Mouse (Mus musculus) embryo, embryonic 9.5 days (tissue): ENCODE measurements at regions not wholly inside any gene's neighbourhood (a gene's known extent, or its start where the extent isn't known, plus 50 kb on each side); places are given as distances from the start of the nearest gene placed in this dataset.
A peak's percentile ranks its signal among the peaks of the same experiment; 100 is the strongest.

ENCODE experiments used
- DNase-seq: peaks from one replicate; pipeline ENCODE4 v3.0.0-alpha.2; 2017; ENCODE audit errors: extremely low spot score

DNA sequence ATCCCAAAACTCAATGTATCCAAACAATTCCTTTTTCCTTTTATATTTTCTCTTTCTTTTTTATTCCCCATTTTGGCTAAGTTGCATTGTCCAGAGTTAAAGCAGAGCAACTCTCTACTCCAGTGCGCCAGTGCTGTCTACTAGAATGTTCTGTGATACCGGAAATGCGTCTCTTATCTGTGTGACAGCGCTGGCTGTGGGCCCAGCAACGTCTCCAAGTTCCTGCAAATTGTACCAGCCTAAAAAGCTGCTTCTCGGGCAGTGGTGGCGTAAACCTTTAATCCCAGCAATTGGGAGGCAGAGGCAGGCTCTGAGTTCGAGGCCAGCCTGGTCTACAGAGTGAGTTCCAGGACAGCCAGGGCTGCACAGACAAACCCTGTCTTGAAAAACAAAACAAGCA, 59.4 kb downstream of the Cox18 start:
- DNase-seq = no peak

DNA sequence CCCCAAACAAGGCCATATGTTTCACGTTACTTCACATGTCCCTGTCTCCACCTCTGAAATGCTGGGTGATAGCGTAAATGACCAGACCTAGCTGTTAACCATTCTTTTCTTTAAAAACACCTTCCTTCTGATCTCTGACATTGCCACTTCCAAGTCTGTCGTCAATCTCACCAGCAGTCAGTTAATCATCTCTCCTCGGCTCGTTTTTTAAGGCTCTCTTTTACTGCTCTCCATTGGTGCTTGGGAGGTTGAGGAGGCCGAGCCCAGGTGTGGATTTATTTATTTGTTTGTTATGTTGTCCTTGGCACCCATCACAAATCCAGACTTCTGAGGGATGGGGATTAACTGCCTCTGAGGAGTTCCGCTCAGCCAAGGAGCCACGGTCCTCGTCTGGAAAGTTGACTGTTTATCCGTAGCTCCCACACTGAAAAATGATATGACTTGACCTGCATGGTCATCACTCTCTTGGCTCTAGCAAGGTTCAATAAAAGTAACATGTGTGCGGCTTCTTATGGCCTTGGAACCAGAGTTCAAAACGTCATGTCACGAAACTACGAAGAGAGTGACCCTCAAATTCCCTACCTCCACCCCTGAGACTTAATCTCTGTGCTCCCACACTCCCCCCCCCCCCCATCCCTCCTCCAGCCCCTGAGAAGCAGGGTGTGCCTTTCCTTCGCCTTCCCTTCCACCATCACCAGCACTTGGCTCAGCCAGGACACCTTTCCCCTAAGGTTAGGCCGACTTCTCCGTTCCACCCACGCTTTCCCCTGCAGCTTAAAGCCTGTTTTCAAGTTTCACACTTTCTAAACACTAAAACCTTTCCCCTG, 60.6 kb downstream of the Cox18 start:
- DNase-seq = peak; percentile 15

DNA sequence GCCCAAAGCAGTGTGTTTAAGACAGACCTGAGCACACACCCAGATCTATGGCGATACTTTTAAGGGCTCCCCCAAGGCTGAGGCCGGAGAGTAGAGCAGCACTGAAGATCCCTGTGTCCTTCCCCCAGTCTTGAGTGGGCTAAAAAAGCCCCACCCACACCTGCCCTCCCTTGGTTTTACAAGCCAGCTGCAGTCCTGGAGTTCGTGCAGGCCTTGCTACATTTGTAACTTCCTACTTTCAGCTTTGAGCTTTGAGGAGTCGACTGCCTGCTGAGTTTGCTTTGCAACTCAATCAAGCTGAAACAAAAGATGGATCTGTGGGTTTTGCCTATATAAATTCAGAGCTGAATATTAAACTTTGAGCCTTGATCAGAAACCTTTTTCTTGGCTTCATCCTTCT, 63.5 kb downstream of the Cox18 start:
- no peak for DNase-seq

DNA sequence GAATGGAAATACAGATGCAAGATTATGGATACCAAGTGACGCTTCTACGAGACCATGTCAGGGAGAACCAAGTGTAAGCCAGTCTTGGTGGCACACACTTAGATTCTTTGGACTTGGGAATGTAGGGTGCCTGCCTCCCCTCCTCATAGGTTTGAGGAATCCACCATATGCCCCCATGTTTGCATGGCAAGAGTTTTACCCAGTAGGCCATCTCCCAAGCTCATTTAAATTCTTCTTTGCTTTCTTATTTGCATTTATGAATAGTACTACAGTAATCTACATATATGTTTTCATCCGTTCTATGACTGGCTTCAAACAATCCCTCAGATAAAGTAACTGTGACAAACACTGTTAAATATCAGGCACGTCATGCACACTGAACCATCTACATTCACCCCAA, 67.3 kb downstream of the Cox18 start:
- DNase-seq = no peak

DNA sequence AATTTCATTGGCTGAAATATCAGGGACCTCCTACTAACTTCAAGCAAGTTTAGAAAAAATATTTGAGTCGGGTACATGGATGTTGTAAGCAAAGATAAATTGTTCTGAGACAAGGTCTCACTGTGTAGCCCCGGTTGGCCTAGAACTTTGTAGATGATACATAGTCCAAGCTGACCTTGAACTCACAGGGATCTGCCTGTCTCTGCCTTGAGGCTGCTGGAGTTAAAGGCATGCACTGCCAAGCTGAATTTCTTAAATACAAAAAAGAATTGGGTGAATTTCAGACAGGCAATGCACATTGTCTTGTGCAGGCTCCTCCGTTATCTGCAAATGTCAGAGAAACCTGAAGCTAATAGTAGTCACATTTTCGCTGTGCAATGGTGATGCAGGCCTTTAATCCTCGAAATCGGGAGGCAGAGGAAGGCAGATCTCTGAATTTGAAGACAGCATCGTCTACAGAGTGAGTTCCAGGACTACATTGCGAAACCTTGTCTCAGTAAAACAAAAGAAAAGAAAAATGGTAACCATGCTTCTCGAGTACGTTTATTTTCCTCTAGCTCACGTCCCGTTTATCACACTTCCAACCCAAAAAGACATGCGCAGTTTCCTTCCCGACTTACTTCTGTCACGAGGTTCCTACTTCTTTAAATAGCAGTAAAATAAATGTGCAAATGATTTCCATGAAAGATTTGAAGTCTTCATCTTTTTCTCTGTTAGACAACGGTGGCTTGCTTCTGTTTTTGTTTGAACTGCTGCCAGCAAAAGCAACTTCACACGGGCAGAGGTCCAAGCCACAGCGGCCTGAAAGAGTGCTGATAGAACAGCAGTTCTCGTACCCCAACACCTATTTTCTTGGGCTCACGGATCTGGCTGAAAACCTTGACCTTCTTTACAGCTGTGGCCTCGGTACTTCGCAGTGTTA, 73.9 kb downstream of the Cox18 start:
- DNase-seq = no peak

DNA sequence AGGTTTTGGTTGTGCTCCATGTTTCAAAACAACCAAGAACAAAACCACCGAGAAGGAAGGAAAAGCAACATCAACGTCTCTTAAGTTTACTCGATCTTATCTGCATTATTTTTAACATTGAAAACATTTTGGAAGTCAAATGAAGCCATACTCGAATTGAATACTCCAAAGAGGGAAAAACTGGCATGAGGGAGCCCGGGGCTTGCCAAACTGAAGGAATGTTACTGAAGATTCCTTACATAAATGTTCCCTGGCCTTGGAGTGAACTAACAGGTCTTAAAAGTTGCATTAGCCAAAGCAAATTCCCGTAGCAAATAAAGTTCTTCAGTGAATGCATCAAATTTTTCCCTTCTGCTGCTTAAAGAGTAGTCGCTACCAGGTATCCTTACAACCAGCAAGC, 87.8 kb downstream of the Cox18 start:
- no peak for DNase-seq

DNA sequence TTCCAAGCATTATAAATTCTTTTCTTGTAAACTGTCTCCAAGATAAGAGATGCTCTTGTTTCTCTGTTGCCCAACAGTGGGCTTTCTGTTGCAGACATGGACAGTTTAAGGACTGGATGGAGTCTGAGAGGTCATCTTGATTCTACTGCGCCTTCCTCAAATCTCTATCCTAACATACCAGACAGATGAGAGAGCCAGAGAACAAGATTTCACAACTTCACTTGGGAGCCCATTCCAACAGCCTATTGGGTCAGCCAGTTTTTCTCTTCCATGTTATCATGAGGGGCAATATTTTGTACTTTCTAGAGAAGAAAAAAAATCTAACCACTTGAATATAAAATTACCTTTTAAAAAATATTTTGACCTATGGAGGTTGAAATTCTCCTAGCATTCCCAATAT, 116.8 kb downstream of the Cox18 start:
- DNase-seq = no peak

DNA sequence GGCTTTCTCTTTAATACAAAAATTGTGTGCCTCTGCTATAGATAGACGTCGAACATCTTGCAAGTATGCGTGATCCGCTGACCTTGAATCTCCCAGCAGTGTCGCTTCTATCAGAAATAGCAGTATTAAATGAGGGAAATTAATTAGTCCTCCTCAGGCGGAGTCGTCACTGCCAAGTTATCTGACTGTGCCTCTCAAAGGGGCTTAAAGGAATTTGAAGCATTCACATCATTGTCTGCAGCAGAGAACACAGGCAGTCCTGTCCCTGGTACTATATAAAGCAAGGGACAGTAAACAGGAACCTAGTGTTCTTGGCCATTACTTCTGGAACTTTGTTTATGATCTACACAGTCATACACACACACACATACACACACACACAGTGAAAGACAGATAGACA, 119.1 kb downstream of the Cox18 start:
- DNase-seq = no peak

DNA sequence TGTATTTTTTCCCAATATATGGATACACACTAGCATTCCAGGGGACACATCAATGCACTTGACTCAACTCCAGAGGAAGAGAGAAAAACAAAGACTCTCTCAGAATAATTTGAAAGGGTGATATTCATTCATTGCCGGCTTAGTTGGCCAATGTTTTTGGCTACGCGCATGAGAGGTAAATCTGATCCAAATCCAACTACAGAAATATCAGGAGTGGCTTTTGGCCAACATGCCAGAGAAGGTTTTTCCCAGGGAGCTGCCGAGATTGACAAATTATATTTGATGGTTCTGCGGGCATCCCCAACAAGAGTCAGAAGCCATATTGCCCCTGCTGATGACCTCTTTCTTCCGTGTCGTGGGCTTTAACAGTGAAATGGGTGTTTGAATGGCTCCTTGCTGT, 135.3 kb downstream of the Cox18 start:
- DNase-seq = no peak

DNA sequence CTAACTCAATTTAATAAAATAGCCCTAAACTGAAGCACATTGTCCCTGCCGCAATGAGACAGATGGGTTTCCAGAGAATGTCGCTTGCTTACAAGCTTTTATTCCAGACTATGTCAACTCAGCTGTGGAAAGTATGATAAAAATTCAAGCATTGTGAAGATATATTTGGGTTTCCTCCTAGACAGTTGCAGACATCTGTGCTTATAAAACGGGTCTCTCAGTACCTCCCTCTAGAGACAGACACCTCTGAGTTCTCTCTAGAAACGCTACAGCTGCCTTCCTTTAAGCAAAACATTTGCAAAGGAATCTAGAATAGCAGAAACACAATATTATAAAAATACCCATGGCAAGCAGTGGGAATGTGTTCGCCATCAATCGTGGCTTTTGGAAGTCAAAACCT, 137.3 kb downstream of the Cox18 start:
- no peak for DNase-seq

DNA sequence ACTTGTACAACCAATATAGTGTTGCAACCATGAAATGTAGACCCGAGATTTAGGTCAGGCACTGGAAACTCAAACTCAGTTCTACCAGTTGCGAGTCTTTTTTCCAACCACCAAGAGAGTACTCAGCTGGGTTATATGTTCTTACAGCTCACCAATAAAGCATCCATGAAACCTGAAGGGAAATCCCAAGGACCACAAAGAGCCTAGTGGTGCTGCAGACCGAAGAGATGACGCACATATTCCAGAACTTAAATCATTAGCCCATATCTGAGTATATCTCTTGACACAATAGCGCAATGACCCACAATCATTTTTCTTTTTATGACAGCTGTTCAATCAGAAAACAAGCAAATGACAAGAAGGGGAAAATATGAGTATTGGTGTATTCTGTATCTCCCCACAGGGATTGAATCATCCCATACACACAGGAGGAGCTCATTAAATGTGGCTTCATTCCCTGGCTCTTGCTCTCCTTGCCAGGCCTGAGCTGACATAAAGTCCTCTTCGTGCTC, 146.7 kb downstream of the Cox18 start:
- DNase-seq = no peak

DNA sequence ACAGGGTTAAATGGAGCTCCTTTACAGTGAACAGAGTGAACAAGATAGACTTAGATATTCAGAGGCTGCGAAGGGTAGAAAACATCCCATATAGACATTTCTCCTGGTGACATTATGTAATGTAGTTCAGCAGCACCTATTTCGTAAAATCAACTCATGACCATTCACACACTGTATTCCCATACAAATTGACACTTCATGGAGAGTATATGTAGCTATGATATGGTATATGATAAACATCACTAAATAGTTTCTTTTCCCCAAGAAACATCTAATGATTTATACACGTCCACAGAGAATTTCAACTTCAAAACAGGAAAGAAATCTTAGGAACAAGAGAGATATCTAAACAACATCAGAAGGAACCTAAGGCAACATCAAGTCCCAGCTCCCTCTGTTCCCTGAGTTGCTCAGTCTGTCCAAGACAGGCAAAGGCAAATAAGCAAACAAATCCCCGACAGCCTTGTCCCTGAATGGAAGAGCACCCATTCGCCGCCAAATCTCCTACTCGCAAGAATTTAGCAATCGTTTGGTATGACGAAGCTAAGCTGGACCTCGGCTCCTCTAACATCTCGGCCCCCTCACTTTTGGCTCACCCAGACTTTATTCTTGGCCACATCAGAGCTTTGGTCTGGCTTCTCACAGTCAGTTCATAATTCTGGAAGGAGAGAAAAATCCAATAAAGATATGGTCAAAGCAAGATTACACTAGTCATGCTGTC, 148.0 kb downstream of the Cox18 start:
- no peak for DNase-seq

DNA sequence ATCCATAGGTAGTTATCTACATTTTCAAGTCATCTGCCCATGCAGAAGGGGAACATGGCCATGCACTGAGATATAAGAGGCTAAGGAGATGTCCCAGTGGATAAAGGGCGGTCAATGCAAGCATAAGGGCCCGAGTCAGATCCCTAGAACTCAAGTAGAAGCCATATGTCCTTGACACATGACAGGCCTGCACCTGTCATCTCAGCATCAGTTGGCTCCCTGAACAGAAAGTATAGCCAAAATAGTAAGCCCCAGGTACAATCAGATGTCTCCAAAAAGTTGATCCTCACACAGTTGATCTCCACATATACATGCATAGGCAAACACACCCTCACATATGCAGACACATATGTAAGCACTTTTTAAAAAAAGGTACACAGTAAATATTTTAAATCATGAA, 152.0 kb downstream of the Cox18 start:
- DNase-seq = no peak

DNA sequence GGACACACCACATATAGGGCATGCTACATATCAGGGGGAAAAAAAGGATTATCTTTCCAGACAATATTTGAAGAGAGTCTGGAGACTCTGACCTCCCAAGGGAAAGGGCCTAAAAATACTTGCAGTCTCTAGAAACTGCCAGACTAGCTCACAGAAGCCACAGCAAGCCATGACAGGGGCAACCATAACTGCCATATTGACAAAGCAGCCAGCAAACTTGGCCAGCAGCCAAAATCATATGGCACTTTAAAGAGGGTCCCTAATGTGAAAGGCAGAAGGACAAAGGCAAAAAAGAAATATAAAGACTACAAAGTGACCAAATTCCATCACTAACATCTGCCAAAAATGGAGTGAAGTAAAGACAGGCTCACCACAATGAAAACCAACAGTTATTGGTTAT, 155.2 kb downstream of the Cox18 start:
- no peak for DNase-seq

DNA sequence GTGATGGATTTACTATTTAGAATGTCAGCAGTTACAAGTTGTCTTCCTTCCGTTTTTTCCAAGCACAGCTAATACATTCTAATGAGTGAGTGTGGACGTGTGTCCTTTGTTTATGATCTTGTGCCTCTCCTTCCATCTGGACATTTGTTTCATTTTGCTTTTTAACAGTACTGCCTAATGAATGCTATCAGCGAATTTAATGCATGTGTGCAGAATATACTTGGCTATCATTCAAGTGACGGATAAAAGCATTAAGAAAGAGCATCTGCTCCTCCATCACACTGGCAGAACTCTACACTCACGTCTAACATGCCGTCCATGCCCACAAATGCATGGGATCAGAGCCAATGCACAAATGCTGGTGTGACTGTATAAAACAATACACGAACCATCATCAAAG, 156.0 kb downstream of the Cox18 start:
- no peak for DNase-seq

DNA sequence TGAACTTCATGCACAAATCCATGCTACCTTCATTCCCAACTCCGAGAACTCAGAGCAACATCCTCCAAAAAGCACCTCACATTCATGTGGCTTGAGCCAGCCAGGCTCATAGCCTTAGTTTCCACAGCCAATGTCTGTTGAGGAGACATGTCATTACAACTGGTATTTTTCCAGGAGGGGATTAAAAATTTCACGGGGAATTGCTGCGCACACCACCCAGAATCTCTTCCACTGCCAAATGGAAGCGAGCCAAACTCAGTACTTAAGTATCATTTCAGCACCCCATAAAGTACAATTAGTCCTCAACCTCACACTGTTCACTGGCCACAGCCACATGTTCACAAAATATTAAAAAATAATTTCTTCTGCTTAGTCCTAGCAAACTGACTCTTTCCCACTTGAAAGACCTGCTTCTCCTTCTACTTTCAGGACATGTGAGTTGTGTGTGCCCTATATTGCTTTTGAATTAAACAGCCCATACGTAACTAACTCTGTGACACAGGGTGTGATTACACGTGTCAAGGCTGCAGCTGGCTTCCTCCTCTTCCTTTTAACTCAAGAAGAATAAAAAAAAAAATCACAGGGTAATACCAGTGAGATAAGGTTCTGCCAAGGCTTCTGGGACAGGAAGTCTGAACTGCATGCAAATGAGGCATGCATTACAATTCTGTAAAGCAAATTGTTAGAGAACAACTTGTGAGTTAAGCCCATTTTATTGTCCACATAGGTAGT, 157.8 kb downstream of the Cox18 start:
- DNase-seq = no peak

DNA sequence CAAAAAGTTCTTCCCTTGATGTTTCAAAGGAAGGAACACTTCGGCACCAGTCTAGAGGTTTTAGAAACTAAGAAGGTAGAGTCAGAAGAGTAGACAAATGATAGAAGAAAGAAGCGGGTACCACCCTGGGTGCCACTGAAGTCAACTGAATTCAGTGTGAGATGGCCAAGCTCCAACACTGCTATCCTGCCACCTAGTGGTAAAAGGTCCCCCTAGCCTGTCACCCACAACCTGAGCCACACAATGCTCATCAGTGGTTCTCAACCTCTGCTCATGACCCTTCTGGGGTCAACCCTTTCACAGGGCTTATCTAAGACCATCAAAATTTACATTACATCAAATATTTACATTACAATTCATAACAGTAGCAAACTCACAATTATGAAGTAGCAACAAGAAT, 168.1 kb downstream of the Cox18 start:
- peak; percentile 17 for DNase-seq

DNA sequence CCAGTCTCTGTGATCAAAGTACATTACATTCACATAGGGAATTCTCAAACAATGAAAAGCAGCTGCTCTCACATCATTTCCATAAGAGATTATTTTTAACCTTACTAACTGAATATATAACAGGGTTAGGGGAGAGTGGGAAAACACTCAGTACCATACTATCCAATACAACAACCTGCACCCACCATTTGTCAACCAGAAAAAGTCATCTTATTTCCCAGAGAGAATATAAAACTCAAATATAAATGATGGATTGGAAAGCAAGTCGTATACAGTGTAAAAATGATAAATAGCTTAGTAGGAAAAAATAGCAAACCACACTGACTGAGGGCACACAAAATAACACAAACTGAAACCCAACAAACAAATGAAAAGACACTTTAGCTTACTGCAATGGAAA, 169.4 kb upstream of the Adamts3 start:
- DNase-seq = no peak

DNA sequence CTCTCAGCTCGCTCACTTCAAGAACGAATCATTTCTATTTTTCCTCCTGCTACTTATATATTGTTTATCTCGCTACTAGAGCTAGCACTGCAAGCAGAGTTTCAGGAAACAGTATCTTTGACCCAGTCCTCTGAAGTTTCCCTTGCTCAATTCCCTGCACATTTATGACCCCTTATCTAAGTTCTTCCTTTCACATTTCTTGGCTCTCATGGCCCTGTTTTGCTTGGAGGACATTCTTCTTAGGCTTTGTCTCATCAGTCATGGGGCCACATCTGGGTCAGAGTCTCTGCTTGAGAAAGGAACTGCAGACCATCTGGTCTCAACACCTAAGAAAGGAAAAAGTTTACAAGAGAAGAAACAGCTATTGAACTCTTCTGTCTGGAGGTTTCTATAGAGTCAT, 166.7 kb upstream of the Adamts3 start:
- no peak for DNase-seq

DNA sequence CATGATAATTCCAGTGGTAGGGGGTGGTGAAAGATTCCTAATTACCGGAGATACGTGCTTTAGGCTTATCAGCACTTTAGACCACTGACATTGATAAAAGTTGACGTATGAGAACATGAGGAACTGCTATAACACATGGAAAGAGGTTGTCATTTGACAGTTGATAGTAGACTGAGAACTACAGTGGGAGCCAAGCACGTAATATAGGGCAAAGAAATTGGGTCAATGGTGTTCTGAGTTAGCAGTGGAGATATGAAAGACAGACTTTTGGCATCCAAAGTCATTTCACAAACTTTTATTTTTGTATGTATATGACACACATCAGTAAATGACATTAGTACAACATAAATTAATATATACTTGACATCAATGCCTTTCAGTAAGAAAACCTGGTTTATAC, 159.6 kb upstream of the Adamts3 start:
- no peak for DNase-seq

DNA sequence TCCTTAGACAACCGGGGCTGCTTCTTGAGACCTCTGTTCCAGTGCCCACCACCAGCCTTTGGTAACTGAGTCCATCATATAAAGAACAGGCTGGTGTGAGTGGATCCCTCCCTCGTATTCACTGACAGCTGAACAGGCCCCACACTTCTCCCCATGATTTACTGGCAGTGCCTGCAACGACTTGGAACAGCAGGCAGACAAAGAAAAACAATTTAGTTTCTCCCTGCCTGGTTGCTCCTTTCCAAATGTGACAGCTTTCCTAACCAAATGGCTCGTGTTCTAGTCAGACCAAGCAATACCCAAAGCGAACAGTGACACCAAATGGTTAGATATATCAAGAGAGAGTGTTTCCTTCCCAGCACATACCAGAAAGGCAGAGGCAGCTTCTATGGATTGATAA, 150.0 kb upstream of the Adamts3 start:
- no peak for DNase-seq

DNA sequence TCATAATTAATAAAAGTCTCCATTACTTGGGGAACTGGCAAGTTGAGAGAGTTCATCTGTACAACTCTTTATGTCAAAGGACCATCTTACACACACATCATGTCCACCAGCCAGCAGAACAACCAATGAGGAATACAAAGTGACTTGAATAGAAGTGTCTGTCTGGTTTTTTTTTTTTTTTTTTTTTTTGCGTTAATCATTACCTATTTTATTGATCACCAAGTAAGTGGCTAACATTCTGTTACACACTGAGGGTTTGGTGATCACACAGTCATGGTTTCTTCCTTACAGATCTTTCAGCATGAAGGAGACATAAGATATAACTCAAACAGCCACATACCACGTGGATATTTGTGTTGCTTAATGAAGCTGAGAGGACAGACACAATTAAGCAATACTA, 147.6 kb upstream of the Adamts3 start:
- no peak for DNase-seq
